Mouse (Mus musculus) CH12.LX (cell line): Measurements from ENCODE around the gene Paqr5. TPM values are rescaled to one million over a fixed set of nuclear protein-coding genes. Genes with fewer than 3 reads are reported as not detected.

ENCODE experiments used
- DNase-seq: peaks from one replicate; pipeline ENCODE4 v3.0.0-alpha.2; 2013; ENCODE audit errors: extremely low read depth
- H3K27ac ChIP-seq: 2 replicates; pipeline ENCODE4 v1.5.1; 2012; ENCODE audit warnings: low read depth, mild to moderate bottlenecking, control low read depth, moderate library complexity; ENCODE audit not compliant: insufficient read depth
- H3K27me3 ChIP-seq: replicated peaks from 2 replicates; pipeline ENCODE3; 2012; ENCODE audit warnings: inconsistent platforms
- H3K36me3 ChIP-seq, 2 experiments: replicated peaks in 1 of 2; 2 replicates each; pipeline versions ENCODE3 to v1.6.1; 2012; ENCODE audit warnings: inconsistent platforms in 1 of 2, low read length in 1 of 2, mild to moderate bottlenecking in 1 of 2, mixed read lengths in 1 of 2, moderate library complexity in 1 of 2; ENCODE audit not compliant: control insufficient read depth in 1 of 2, insufficient read depth in 1 of 2
- H3K4me1 ChIP-seq, 2 experiments: 2 replicates each; pipeline ENCODE4 v1.6.1; 2012; ENCODE audit warnings: inconsistent platforms in 1 of 2, moderate library complexity in 1 of 2; ENCODE audit not compliant: insufficient read depth in 2 of 2, control insufficient read depth in 1 of 2
- H3K4me2 ChIP-seq: 2 replicates; pipeline ENCODE4 v1.6.1; 2012; ENCODE audit warnings: low read depth, mild to moderate bottlenecking, control low read depth; ENCODE audit not compliant: poor library complexity, insufficient read depth, severe bottlenecking
- H3K4me3 ChIP-seq, 3 experiments: fragments of 150-350 bp in 1 of 3; sonication (generic) in 1 of 3; replicated peaks in 1 of 3; 2 replicates each; pipeline versions ENCODE3 to v1.5.1; 2011 to 2012; ENCODE audit warnings: low read depth in 2 of 3, low read length in 2 of 3, mild to moderate bottlenecking in 2 of 3, moderate library complexity in 2 of 3, control low read depth in 1 of 3, improper control_type of control experiment in 1 of 3, inconsistent platforms in 1 of 3, mixed read lengths in 1 of 3; ENCODE audit not compliant: poor library complexity in 1 of 3
- H3K79me2 ChIP-seq: replicated peaks from 2 replicates; pipeline ENCODE4 v1.6.1; 2012; ENCODE audit warnings: mild to moderate bottlenecking, moderate library complexity; ENCODE audit not compliant: control insufficient read depth, poor library complexity, insufficient read depth, severe bottlenecking; ENCODE audit errors: extremely low read depth
- H3K9ac ChIP-seq: 2 replicates; pipeline ENCODE4 v1.6.1; 2012; ENCODE audit warnings: low read depth, mild to moderate bottlenecking, control low read depth, moderate library complexity; ENCODE audit not compliant: insufficient read depth
- H3K9me3 ChIP-seq: replicated peaks from 2 replicates; pipeline ENCODE3; 2012; ENCODE audit warnings: low read length, inconsistent platforms, mixed read lengths
- BHLHE40 ChIP-seq: IDR thresholded peaks from 2 replicates; pipeline ENCODE4 v1.6.1; 2011; ENCODE audit warnings: mild to moderate bottlenecking, low read depth, low read length, improper control_type of control experiment
- CHD2 ChIP-seq: IDR thresholded peaks from 2 replicates; pipeline ENCODE4 v1.6.1; 2011; ENCODE audit warnings: low read length, improper control_type of control experiment
- CTCF ChIP-seq, 2 experiments: IDR thresholded peaks in 1 of 2; conservative IDR thresholded peaks in 1 of 2; 2 replicates each; pipeline ENCODE4 v1.5.1; 2011 to 2012; ENCODE audit warnings: low read depth in 2 of 2, low read length in 2 of 2, improper control_type of control experiment in 1 of 2, inconsistent platforms in 1 of 2, mild to moderate bottlenecking in 1 of 2, moderate library complexity in 1 of 2
- E2F4 ChIP-seq: IDR thresholded peaks from 2 replicates; pipeline ENCODE4 v1.6.1; 2011; ENCODE audit warnings: low read depth, low read length, improper control_type of control experiment; ENCODE audit not compliant: insufficient replicate concordance
- ELF1 ChIP-seq: IDR thresholded peaks from 2 replicates; pipeline ENCODE4 v1.6.1; 2014; ENCODE audit warnings: low read depth, mild to moderate bottlenecking, inconsistent platforms, low read length, improper control_type of control experiment
- IRF4 ChIP-seq: IDR thresholded peaks from 2 replicates; pipeline ENCODE4 v1.6.1; 2014; ENCODE audit warnings: low read depth, mild to moderate bottlenecking, inconsistent platforms, low read length, improper control_type of control experiment
- JUN ChIP-seq: IDR thresholded peaks from 2 replicates; pipeline ENCODE4 v1.6.1; 2011; ENCODE audit warnings: low read depth, mild to moderate bottlenecking, low read length, improper control_type of control experiment, moderate library complexity; ENCODE audit not compliant: insufficient read depth
- JUND ChIP-seq: conservative IDR thresholded peaks from 2 replicates; pipeline ENCODE4 v1.6.1; 2011; ENCODE audit warnings: low read depth, low read length, improper control_type of control experiment
- MAFK ChIP-seq: IDR thresholded peaks from 2 replicates; pipeline ENCODE4 v1.6.1; 2011; ENCODE audit warnings: low read length, improper control_type of control experiment; ENCODE audit not compliant: insufficient replicate concordance
- MAX ChIP-seq: IDR thresholded peaks from 2 replicates; pipeline ENCODE4 v1.6.1; 2011; ENCODE audit warnings: low read length, improper control_type of control experiment
- MAZ ChIP-seq: IDR thresholded peaks from 2 replicates; pipeline ENCODE4 v1.6.1; 2012; ENCODE audit warnings: low read depth, mild to moderate bottlenecking, inconsistent platforms, low read length, improper control_type of control experiment, moderate library complexity
- MXI1 ChIP-seq: IDR thresholded peaks from 2 replicates; pipeline ENCODE4 v1.6.1; 2011; ENCODE audit warnings: mild to moderate bottlenecking, low read depth, low read length, improper control_type of control experiment
- MYC ChIP-seq: IDR thresholded peaks from 2 replicates; pipeline ENCODE4 v1.6.1; 2011; ENCODE audit warnings: low read depth, mild to moderate bottlenecking, improper control_type of control experiment, low read length
- NELFE ChIP-seq: IDR thresholded peaks from 2 replicates; pipeline ENCODE4 v1.6.1; 2011; ENCODE audit warnings: low read depth, low read length, improper control_type of control experiment
- NRF1 ChIP-seq: IDR thresholded peaks from 2 replicates; pipeline ENCODE4 v1.6.1; 2014; ENCODE audit warnings: low read depth, mild to moderate bottlenecking, inconsistent platforms, low read length, improper control_type of control experiment, moderate library complexity
- PAX5 ChIP-seq: IDR thresholded peaks from 2 replicates; pipeline ENCODE4 v1.6.1; 2012; ENCODE audit warnings: low read length, inconsistent platforms, mixed read lengths
- POLR2A ChIP-seq: IDR thresholded peaks from 2 replicates; pipeline ENCODE4 v1.6.1; 2011; ENCODE audit warnings: low read depth, mild to moderate bottlenecking, improper control_type of control experiment, low read length
- SIN3A ChIP-seq: IDR thresholded peaks from 2 replicates; pipeline ENCODE4 v1.6.1; 2012; ENCODE audit warnings: low read length, improper control_type of control experiment, inconsistent platforms
- SMC3 ChIP-seq: IDR thresholded peaks from 2 replicates; pipeline ENCODE4 v1.6.1; 2011; ENCODE audit warnings: low read depth, low read length, improper control_type of control experiment
- TBP ChIP-seq: conservative IDR thresholded peaks from 2 replicates; pipeline ENCODE4 v1.6.1; 2011; ENCODE audit warnings: low read depth, low read length, improper control_type of control experiment
- TCF12 ChIP-seq: IDR thresholded peaks from 2 replicates; pipeline ENCODE4 v1.6.1; 2014; ENCODE audit warnings: low read depth, mild to moderate bottlenecking, inconsistent platforms, low read length, improper control_type of control experiment
- UBTF ChIP-seq: IDR thresholded peaks from 2 replicates; pipeline ENCODE4 v1.6.1; 2012; ENCODE audit warnings: low read depth, mild to moderate bottlenecking, inconsistent platforms, low read length, improper control_type of control experiment, moderate library complexity
- USF1 ChIP-seq: IDR thresholded peaks from 2 replicates; pipeline ENCODE4 v1.6.1; 2014; ENCODE audit warnings: low read depth, mild to moderate bottlenecking, inconsistent platforms, low read length, improper control_type of control experiment
- USF2 ChIP-seq: conservative IDR thresholded peaks from 2 replicates; pipeline ENCODE4 v1.6.1; 2011; ENCODE audit warnings: low read depth, low read length, improper control_type of control experiment
- ZKSCAN1 ChIP-seq: IDR thresholded peaks from 2 replicates; pipeline ENCODE4 v1.6.1; 2012; ENCODE audit warnings: low read depth, inconsistent platforms, low read length, improper control_type of control experiment, borderline replicate concordance
- dilution Hi-C: fragments of 300-500 bp; cut with MboI; formaldehyde crosslinking; loops from 2 replicates; pipeline ENCODE4 v1.14.3; 2020; ENCODE audit warnings: low sequenced_read_pairs; ENCODE audit not compliant: extremely low pct_unique_long_range_greater_than_20kb, extremely low pct_ligation_motif_present
- in situ Hi-C: fragments of 300-500 bp; cut with MboI; formaldehyde crosslinking; loops from 3 replicates; pipeline ENCODE4 v1.14.3; 2019; ENCODE audit warnings: low sequenced_read_pairs, low pct_ligation_motif_present, low pct_unique_long_range_greater_than_20kb, mixed read lengths
- polyA plus RNA-seq: library from polyadenylated mRNA; unstranded; fragments of >175 nt; gene quantifications from 2 replicates; pipeline ENCODE4 v1.2.1, GENCODE M21; 2012; ENCODE audit warnings: low read depth; ENCODE audit not compliant: insufficient read length
- total RNA-seq, 2 experiments: library from RNA; depleted of rRNA; stranded (reverse); fragments of 300-350 nt in 1 of 2; fragments of >200 nt in 1 of 2; gene quantifications; 2 replicates each; pipeline ENCODE4 v1.2.3; 2012 to 2014

Paqr5 gene
- total and polyA plus RNA-seq, 3 experiments = 0.38 to 0.43 (median 0.39) TPM

DNA sequence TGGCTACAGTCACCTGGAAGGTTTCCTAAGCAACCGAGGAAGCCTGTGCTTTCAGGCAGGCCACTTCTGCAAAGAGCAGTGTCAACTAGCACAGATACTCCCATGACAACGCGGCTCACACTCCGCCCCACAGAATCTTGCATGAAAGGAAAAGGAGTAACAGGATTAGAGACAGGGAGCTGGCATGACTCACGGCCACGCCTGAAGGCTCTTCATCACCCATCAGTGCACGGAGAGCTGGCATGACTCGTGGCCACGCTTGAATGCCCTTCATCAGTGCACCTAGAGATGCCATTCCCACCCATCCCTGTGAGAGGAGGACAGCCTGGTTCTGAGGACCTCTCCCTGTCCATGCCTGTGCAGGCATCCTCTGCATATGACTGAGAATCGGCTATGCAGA lies 59.3 kb downstream of the Paqr5 start:
- peak overlapping the region in 1 of 3 experiments; percentile 7 for H3K4me3 ChIP-seq
- H3K4me1 ChIP-seq = peaks cover 62 to 91% of the 10 kb centered on the region in 2 experiments
- in situ Hi-C loops = no loop called here
- dilution Hi-C loops = no loop called here
- no peaks in the 10 kb centered on the region for H3K79me2 ChIP-seq
- H3K27ac ChIP-seq = no peak overlapping the region
- H3K36me3 ChIP-seq = no peaks in the 10 kb centered on the region
- H3K4me2 ChIP-seq = no peak overlapping the region
- H3K9ac ChIP-seq = no peak overlapping the region
- no peaks in the 10 kb centered on the region for H3K9me3 ChIP-seq
- H3K27me3 ChIP-seq = no peaks in the 10 kb centered on the region
- TF ChIP-seq TCF12 (no peak), E2F4 (no peak), JUN (no peak), ZKSCAN1 (no peak), MAX (no peak), MYC (no peak), NRF1 (no peak), MXI1 (no peak)
- DNase-seq = no peak

DNA sequence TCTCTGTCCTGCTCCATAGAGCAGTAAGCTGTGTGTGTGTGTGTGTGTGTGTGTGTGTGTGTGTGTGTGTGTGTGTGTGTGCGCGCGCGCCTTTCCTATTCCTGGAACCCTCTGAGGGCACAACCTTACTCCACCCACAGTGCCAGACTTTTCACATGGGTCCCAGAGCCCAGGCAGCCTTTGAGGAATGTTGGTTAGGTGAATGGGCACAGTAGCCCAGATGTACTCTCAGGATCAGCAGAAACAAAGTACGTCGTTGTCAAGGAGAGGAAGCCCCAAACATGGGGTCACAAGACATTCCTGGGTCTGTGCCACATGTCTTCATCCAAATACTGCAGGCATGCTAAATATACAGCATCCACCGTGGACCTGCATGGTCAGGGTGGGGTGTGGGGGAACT lies 60.7 kb downstream of the Paqr5 start:
- Histone ChIP-seq H3K27ac (peak overlapping the region; percentile 94), H3K36me3 (no peaks in the 10 kb centered on the region), H3K9me3 (no peaks in the 10 kb centered on the region), H3K27me3 (no peaks in the 10 kb centered on the region), H3K4me1 (peaks cover 67 to 93% of the 10 kb centered on the region in 2 experiments), H3K4me3 (no peak overlapping the region), H3K4me2 (no peak overlapping the region), H3K79me2 (no peaks in the 10 kb centered on the region), H3K9ac (no peak overlapping the region)
- dilution Hi-C loops (no loop called here), in situ Hi-C loops (no loop called here)
- DNase-seq = no peak
- TF ChIP-seq PAX5 = no peak
- no peak for TF ChIP-seq ELF1
- no peak for TF ChIP-seq BHLHE40
- TF ChIP-seq JUND = no peak
- no peak for TF ChIP-seq TBP
- no peak for TF ChIP-seq USF1

DNA sequence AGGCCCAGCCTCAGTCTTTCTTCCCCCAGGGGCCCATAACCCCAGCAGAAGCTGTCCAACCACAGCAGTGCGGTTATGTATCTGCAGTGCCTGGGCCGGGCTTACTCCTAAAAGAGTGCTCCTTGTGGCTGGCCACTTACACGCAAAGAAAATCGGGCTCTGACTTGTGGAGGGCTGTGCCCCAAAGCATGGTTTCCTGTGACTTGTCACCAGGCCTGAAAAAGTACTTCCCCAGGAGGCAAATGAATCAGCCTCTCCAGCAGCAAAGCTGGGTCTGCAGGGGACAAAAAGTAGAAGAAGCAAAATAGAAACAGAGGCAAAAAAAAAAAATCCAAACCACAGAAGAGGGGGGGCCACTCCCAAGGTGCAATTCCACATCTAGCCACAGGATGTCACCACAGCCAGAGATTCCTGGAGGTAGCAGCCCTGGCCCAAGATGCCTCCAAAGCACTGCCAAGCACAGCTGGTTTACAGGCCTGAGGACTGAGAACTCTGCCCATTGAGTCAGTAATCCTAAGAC lies 61.2 kb downstream of the Paqr5 start:
- peak overlapping the region; percentile 99 for H3K27ac ChIP-seq
- DNase-seq = peak; percentile 93
- no peaks in the 10 kb centered on the region for H3K79me2 ChIP-seq
- dilution Hi-C loops (no loop called here), in situ Hi-C loops (no loop called here)
- H3K4me3 ChIP-seq = no peak overlapping the region
- 0 out of 2 replicates have a peak overlapping the region, but pooled peaks have one; percentile 14 for H3K9ac ChIP-seq
- no peaks in the 10 kb centered on the region for H3K27me3 ChIP-seq
- peaks cover 67 to 93% of the 10 kb centered on the region in 2 experiments for H3K4me1 ChIP-seq
- peak overlapping the region; percentile 59 for H3K4me2 ChIP-seq
- H3K36me3 ChIP-seq = no peaks in the 10 kb centered on the region
- H3K9me3 ChIP-seq = no peaks in the 10 kb centered on the region
- TF ChIP-seq MXI1 (peak; percentile 80), SMC3 (peak; percentile 78), MAZ (peak; percentile 98), USF2 (no peak), POLR2A (no peak), ZKSCAN1 (no peak), NELFE (no peak), JUND (no peak), SIN3A (peak; percentile 94), CTCF (conservative IDR thresholded peaks at IDR 0.05 in 1 of 2, IDR thresholded peaks at IDR 0.05 in 1 of 2; ENCODE audit: low read depth in 2 of 2, low read length in 2 of 2) (peak; percentile 73 to 90), MAX (peak; percentile 73; the same call in 1 of the 2 replicates), USF1 (no peak), UBTF (peak; percentile 64; the same call in 1 of the 2 replicates), E2F4 (no peak), ELF1 (no peak; the same call in 1 of the 2 replicates), CHD2 (0 out of 2 replicates have a peak, but pooled peaks have one; percentile 57), NRF1 (peak; percentile 20; the same call in 1 of the 2 replicates), IRF4 (peak; percentile 90), MAFK (peak; percentile 77)
